10 mouse cellular contexts compared by ENCODE assay signal in genomic region chr15:100762649-100763048, GRCm38 (mm10). TPM values are rescaled to one million over a fixed set of nuclear protein-coding genes. Genes with fewer than 3 reads are reported as not detected.
A peak's percentile ranks its signal among the peaks of the same experiment; 100 is the strongest.
DNase-seq lines count a peak whose midpoint lies in the region; ATAC-seq and TF ChIP-seq lines count a peak whose summit lies in the region.
"Had no signal": no experiment of that assay in that cellular context is flagged by ENCODE, and none has a peak within 500 bp of the region (broad histone marks: within the 10 kb centered on the region; RNA-seq: fewer than 3 reads in every experiment).

No protein-coding gene starts in this region.

- H3K4me1 ChIP-seq in embryonic facial prominence, embryonic 14.5 days (ENCODE audit: control insufficient read depth, insufficient read depth, low read length), result peaks cover 6% of the 10 kb centered on the region; the same call in 1 of the 2 replicates
- peaks cover 16% of the 10 kb centered on the region for H3K4me1 ChIP-seq in hindbrain, embryonic 16.5 days (ENCODE audit: control insufficient read depth, insufficient read depth, low read depth, low read length)
- peaks cover 15% of the 10 kb centered on the region for H3K4me1 ChIP-seq in neural tube, embryonic 14.5 days (ENCODE audit: control insufficient read depth, insufficient read depth, low read length)

- WGBS in embryonic facial prominence, embryonic 14.5 days, result 33% methylated on average over 8 of the region's 8 CpGs
- WGBS in hindbrain, embryonic 16.5 days, result 42% methylated on average over 8 of the region's 8 CpGs
- 47% methylated on average over 8 of the region's 8 CpGs for WGBS in neural tube, embryonic 14.5 days

- no peaks in the 10 kb centered on the region for H3K36me3 ChIP-seq in embryonic facial prominence, embryonic 14.5 days (ENCODE audit: control insufficient read depth, insufficient read depth, low read length)
- no peaks in the 10 kb centered on the region for H3K36me3 ChIP-seq in hindbrain, embryonic 16.5 days (ENCODE audit: control insufficient read depth, insufficient read depth, low read length)
- H3K36me3 ChIP-seq in neural tube, embryonic 14.5 days (ENCODE audit: control insufficient read depth, insufficient read depth, low read length), result no peaks in the 10 kb centered on the region; the same call in 1 of the 2 replicates

- no peak for TF ChIP-seq CTCF in layer of hippocampus, adult 2 months (conservative IDR thresholded peaks at IDR 0.05)

- H3K27me3 ChIP-seq in embryonic facial prominence, embryonic 14.5 days (replicated peaks; ENCODE audit: control insufficient read depth, insufficient read depth, low read length), result no peaks in the 10 kb centered on the region
- H3K27me3 ChIP-seq in hindbrain, embryonic 16.5 days (replicated peaks; ENCODE audit: control insufficient read depth, insufficient read depth, low read length), result no peaks in the 10 kb centered on the region
- no peaks in the 10 kb centered on the region for H3K27me3 ChIP-seq in neural tube, embryonic 14.5 days (ENCODE audit: control insufficient read depth, insufficient read depth, low read length)
- H3K27me3 ChIP-seq: Patski had no signal

- no peak for DNase-seq in layer of hippocampus, adult 2 months (ENCODE audit: low spot score in 2 of 2)
- DNase-seq in layer of hippocampus, adult 8-10 months (ENCODE audit: low spot score in 2 of 2), result no peak
- DNase-seq in embryonic facial prominence, embryonic 14.5 days (ENCODE audit: low spot score), result peak; percentile 6
- DNase-seq in B cell, adult 2 months, result no peak
- no peak for DNase-seq in frontal cortex, postnatal 36 days (ENCODE audit: low spot score in 2 of 2)
- no peak for DNase-seq in layer of hippocampus, postnatal 36 days
- DNase-seq: liver had no signal

- no peaks in the 10 kb centered on the region for H3K9me3 ChIP-seq in embryonic facial prominence, embryonic 14.5 days (ENCODE audit: control insufficient read depth, low read length)
- no peaks in the 10 kb centered on the region for H3K9me3 ChIP-seq in hindbrain, embryonic 16.5 days (ENCODE audit: control insufficient read depth, low read length)
- no peaks in the 10 kb centered on the region for H3K9me3 ChIP-seq in neural tube, embryonic 14.5 days (ENCODE audit: control insufficient read depth, low read length)

- peak overlapping the region; percentile 88 for H3K4me3 ChIP-seq in layer of hippocampus, adult 2 months
- peak overlapping the region; percentile 62 for H3K4me3 ChIP-seq in embryonic facial prominence, embryonic 14.5 days (ENCODE audit: low read depth, low read length)
- H3K4me3 ChIP-seq in hindbrain, embryonic 16.5 days (ENCODE audit: low read length), result peak overlapping the region; percentile 89
- H3K4me3 ChIP-seq in neural tube, embryonic 14.5 days (ENCODE audit: low read depth, low read length), result peak overlapping the region; percentile 81

- H3K27ac ChIP-seq in layer of hippocampus, adult 2 months, result peak overlapping the region; percentile 92
- no peak overlapping the region for H3K27ac ChIP-seq in embryonic facial prominence, embryonic 14.5 days (replicated peaks; ENCODE audit: low read depth, low read length)
- H3K27ac ChIP-seq in hindbrain, embryonic 16.5 days (ENCODE audit: low read depth, low read length), result peak overlapping the region; percentile 45
- peak overlapping the region; percentile 86 for H3K27ac ChIP-seq in neural tube, embryonic 14.5 days (ENCODE audit: low read depth, low read length)

- no peak overlapping the region for H3K9ac ChIP-seq in embryonic facial prominence, embryonic 14.5 days (ENCODE audit: low read depth, low read length)
- H3K9ac ChIP-seq in hindbrain, embryonic 16.5 days (ENCODE audit: low read depth, low read length), result peak overlapping the region; percentile 89
- H3K9ac ChIP-seq in neural tube, embryonic 14.5 days (replicated peaks; ENCODE audit: low read depth, low read length), result peak overlapping the region; percentile 82

- H3K4me2 ChIP-seq in embryonic facial prominence, embryonic 14.5 days (ENCODE audit: low read depth, low read length), result peak overlapping the region; percentile 89
- peak overlapping the region; percentile 70 for H3K4me2 ChIP-seq in hindbrain, embryonic 16.5 days (ENCODE audit: low read length)
- H3K4me2 ChIP-seq in neural tube, embryonic 14.5 days (ENCODE audit: low read depth, low read length), result peak overlapping the region; percentile 70

- ATAC-seq in embryonic facial prominence, embryonic 14.5 days (ENCODE audit: low read depth), result no peak
- no peak for ATAC-seq in hindbrain, embryonic 16.5 days
- no peak for ATAC-seq in neural tube, embryonic 14.5 days (ENCODE audit: low read depth)

RNA-seq across cellular contexts. Expression of gene Slc4a8, which starts 1.1 kb away (rescaled TPM):
- total RNA-seq in layer of hippocampus, adult 2 months (2021), result 10 to 100 TPM; 77.4 to 94.2 TPM
- total RNA-seq in layer of hippocampus, adult 8-10 months (2022), result 10 to 100 TPM; 67.0 to 90.0 (median 75.9) TPM
- polyA plus RNA-seq in embryonic facial prominence, embryonic 14.5 days (2014; fragmentation: Nextera tagmentation; extraction: Ambion mirVana), result 3.1 and 4.3 TPM in 2 replicates
- polyA plus RNA-seq in hindbrain, embryonic 16.5 days (2015; fragmentation: Nextera tagmentation; extraction: Ambion mirVana), result 24.7 and 27.9 TPM in 2 replicates
- 24.2 and 30.5 TPM in 2 replicates for polyA plus RNA-seq in neural tube, embryonic 14.5 days (2014; fragmentation: Nextera tagmentation; extraction: Ambion mirVana)
- total RNA-seq in layer of hippocampus, postnatal 36 days (2021), result 10 to 100 TPM; 79.4 to 90.0 TPM

RNA-seq across cellular contexts. Expression of gene Galnt6, which starts 33.5 kb away (rescaled TPM):
- 1 to 10 TPM; 5.6 to 7.0 TPM for total RNA-seq in layer of hippocampus, adult 2 months (2021)
- total RNA-seq in layer of hippocampus, adult 8-10 months (2022), result 10 to 100 TPM in 2 of 4 experiments, 1 to 10 TPM in 2; 8.8 to 14.4 (median 11.5) TPM
- 1.5 and 2.1 TPM in 2 replicates for polyA plus RNA-seq in embryonic facial prominence, embryonic 14.5 days (2014; fragmentation: Nextera tagmentation; extraction: Ambion mirVana)
- 0.17 and 0.30 TPM in 2 replicates for polyA plus RNA-seq in hindbrain, embryonic 16.5 days (2015; fragmentation: Nextera tagmentation; extraction: Ambion mirVana)
- 0.15 and 0.53 TPM in 2 replicates for polyA plus RNA-seq in neural tube, embryonic 14.5 days (2014; fragmentation: Nextera tagmentation; extraction: Ambion mirVana)
- 1 to 10 TPM; 5.5 to 6.0 TPM for total RNA-seq in layer of hippocampus, postnatal 36 days (2021)
